Mouse (Mus musculus) splenic B cell, adult 2 months (primary cell): Measurements from ENCODE around the gene Emilin3.
"Not testable (repeated sequence)": the region's sequence is repeated elsewhere in the genome, so short reads cannot be mapped to it uniquely, and the experiment has no call there.

Source experiments
- DNase-seq: peaks from one replicate; pipeline ENCODE4 v3.0.0-alpha.2; 2011; ENCODE audit warnings: low read depth, low spot score
- H3K27me3 ChIP-seq: 2 replicates; pipeline ENCODE4 v1.6.1; 2012; ENCODE audit warnings: mild to moderate bottlenecking, low read length, moderate library complexity, mixed read lengths; ENCODE audit not compliant: control insufficient read depth, poor library complexity, insufficient read depth, severe bottlenecking
- H3K36me3 ChIP-seq: 2 replicates; pipeline ENCODE4 v1.6.1; 2012; ENCODE audit warnings: mild to moderate bottlenecking, low read length, moderate library complexity, mixed read lengths; ENCODE audit not compliant: control insufficient read depth, poor library complexity, insufficient read depth, severe bottlenecking

The Emilin3 gene

GRCm38 (mm10) chr2:160912231-160912671 lies at the start of gene Emilin3:
TSS of gene Emilin3 (minus strand) at chr2:160912328.
- Histone ChIP-seq H3K36me3 (no peaks in the 10 kb centered on the region), H3K27me3 (no peaks in the 10 kb centered on the region)
- DNase-seq, result no peak

GRCm38 (mm10) chr2:160960956-160961646 lies 49.0 kb upstream of the Emilin3 start:
- no peak for DNase-seq
- Histone ChIP-seq H3K27me3 (no peaks in the 10 kb centered on the region), H3K36me3 (peaks cover 6% of the 10 kb centered on the region)

GRCm38 (mm10) chr2:160959901-160960300 lies 47.8 kb upstream of the Emilin3 start:
- DNase-seq, result no peak
- Histone ChIP-seq H3K36me3 (peaks cover 8% of the 10 kb centered on the region), H3K27me3 (no peaks in the 10 kb centered on the region)

GRCm38 (mm10) chr2:160958737-160959136 lies 46.6 kb upstream of the Emilin3 start:
- DNase-seq, result no peak
- Histone ChIP-seq H3K27me3 (no peaks in the 10 kb centered on the region), H3K36me3 (peaks cover 10% of the 10 kb centered on the region)

GRCm38 (mm10) chr2:160957801-160958200 lies 45.7 kb upstream of the Emilin3 start:
- DNase-seq, H3K27me3 ChIP-seq: not testable (repeated sequence)
- H3K36me3 ChIP-seq, result peaks cover 10% of the 10 kb centered on the region

GRCm38 (mm10) chr2:160957307-160957706 lies 45.2 kb upstream of the Emilin3 start:
- DNase-seq, H3K36me3 ChIP-seq, H3K27me3 ChIP-seq: not testable (repeated sequence)

- H3K27me3 ChIP-seq, result no peaks in the 10 kb centered on the region
- DNase-seq, result no peak
- peaks cover 8% of the 10 kb centered on the region for H3K36me3 ChIP-seq
Measured at GRCm38 (mm10) chr2:160955331-160955730, 43.2 kb upstream of the Emilin3 start.

- H3K27me3 ChIP-seq, result no peaks in the 10 kb centered on the region
- no peak for DNase-seq
- H3K36me3 ChIP-seq, result peaks cover 8% of the 10 kb centered on the region
Measured at GRCm38 (mm10) chr2:160954541-160954940, 42.4 kb upstream of the Emilin3 start.

- H3K36me3 ChIP-seq, result peaks cover 12% of the 10 kb centered on the region
- no peak for DNase-seq
- H3K27me3 ChIP-seq, result no peaks in the 10 kb centered on the region
Measured at GRCm38 (mm10) chr2:160953131-160953873, 41.2 kb upstream of the Emilin3 start.

GRCm38 (mm10) chr2:160951595-160951994 lies 39.5 kb upstream of the Emilin3 start:
- Histone ChIP-seq H3K27me3 (no peaks in the 10 kb centered on the region), H3K36me3 (peaks cover 12% of the 10 kb centered on the region)
- no peak for DNase-seq

- no peaks in the 10 kb centered on the region for H3K36me3 ChIP-seq
- H3K27me3 ChIP-seq, result no peaks in the 10 kb centered on the region
- DNase-seq, result no peak
Measured at GRCm38 (mm10) chr2:160942443-160942842, 30.3 kb upstream of the Emilin3 start.

- no peaks in the 10 kb centered on the region for H3K27me3 ChIP-seq
- no peak for DNase-seq
Measured at GRCm38 (mm10) chr2:160940930-160941709, 29.0 kb upstream of the Emilin3 start.

GRCm38 (mm10) chr2:160934451-160934850 lies 22.3 kb upstream of the Emilin3 start:
- no peak for DNase-seq
- no peaks in the 10 kb centered on the region for H3K27me3 ChIP-seq
- no peaks in the 10 kb centered on the region for H3K36me3 ChIP-seq

More at GRCm38 (mm10) chr2:160940930-160941709, 29.0 kb upstream of the Emilin3 start:
- H3K36me3 ChIP-seq, result no peaks in the 10 kb centered on the region

GRCm38 (mm10) chr2:160933890-160934289 lies 21.8 kb upstream of the Emilin3 start:
- DNase-seq, result no peak
- Histone ChIP-seq H3K36me3 (no peaks in the 10 kb centered on the region), H3K27me3 (no peaks in the 10 kb centered on the region)

GRCm38 (mm10) chr2:160932981-160933380 lies 20.9 kb upstream of the Emilin3 start:
- no peak for DNase-seq
- Histone ChIP-seq H3K36me3 (no peaks in the 10 kb centered on the region), H3K27me3 (no peaks in the 10 kb centered on the region)
